Mouse (Mus musculus) megakaryocyte progenitor cell, adult 5-6 weeks (primary cell): Measurements from ENCODE around the gene Fkrp. TPM values are rescaled to one million over a fixed set of nuclear protein-coding genes. Genes with fewer than 3 reads are reported as not detected.
A peak's percentile ranks its signal among the peaks of the same experiment; 100 is the strongest.

Source experiments
- ATAC-seq: replicated peaks from 2 replicates; pipeline ENCODE4 v1.8.0; 2016; ENCODE audit warnings: mild to moderate bottlenecking, moderate TSS enrichment, inconsistent platforms; ENCODE audit not compliant: poor library complexity
- total RNA-seq, 2 experiments: library from RNA; stranded (forward) in 1 of 2; stranded (reverse) in 1 of 2; fragments of 157-497, 149-512 nt in 1 of 2; fragments of 200-1000 nt in 1 of 2; gene quantifications; 2 replicates each; pipeline versions ENCODE4 v1.2.3 to v1.2.4; 2015 to 2017

Gene Fkrp
- total RNA-seq (2015) (11.5 and 13.1 TPM in 2 replicates), total RNA-seq (2017) (9.8 and 14.3 TPM in 2 replicates)

GRCm38 (mm10) chr7:16816475-16817122 lies at the start of gene Fkrp:
Fkrp (minus strand) TSS chr7:16816732.
- peak; percentile 19; the same call in 1 of the 2 replicates for ATAC-seq

- ATAC-seq, result peak; percentile 74
These were observed 43.5 kb upstream of the Fkrp start for GRCm38 (mm10) chr7:16859902-16860651.

GRCm38 (mm10) chr7:16858336-16858735 lies 41.8 kb upstream of the Fkrp start:
- peak; percentile 81 for ATAC-seq

- ATAC-seq, result no peak
These were observed 36.8 kb upstream of the Fkrp start for GRCm38 (mm10) chr7:16853302-16853831.

GRCm38 (mm10) chr7:16851636-16852035 lies 35.1 kb upstream of the Fkrp start:
- no peak for ATAC-seq

- ATAC-seq, result peak; percentile 38; the same call in 1 of the 2 replicates
These were observed 32.0 kb upstream of the Fkrp start for GRCm38 (mm10) chr7:16848579-16848978.

GRCm38 (mm10) chr7:16847507-16847906 lies 31.0 kb upstream of the Fkrp start:
- no peak for ATAC-seq

GRCm38 (mm10) chr7:16846775-16847174 lies 30.2 kb upstream of the Fkrp start:
- ATAC-seq, result no peak

GRCm38 (mm10) chr7:16845820-16846167 lies 29.3 kb upstream of the Fkrp start:
- ATAC-seq, result no peak

- ATAC-seq, result 0 out of 2 replicates have a peak, but pooled peaks have one; percentile 2
These were observed 28.7 kb upstream of the Fkrp start for GRCm38 (mm10) chr7:16845072-16845819.

- ATAC-seq, result no peak
These were observed 28.2 kb upstream of the Fkrp start for GRCm38 (mm10) chr7:16844696-16845071.

- ATAC-seq, result no peak
These were observed 27.1 kb upstream of the Fkrp start for GRCm38 (mm10) chr7:16843441-16844171.

- peak; percentile 71 for ATAC-seq
These were observed 26.1 kb upstream of the Fkrp start, which contains the start of gene Prkd2 for GRCm38 (mm10) chr7:16842645-16843063. Prkd2 (plus strand) TSS chr7:16842902.

GRCm38 (mm10) chr7:16841561-16842560 lies 25.3 kb upstream of the Fkrp start:
- peak; percentile 52 for ATAC-seq

- ATAC-seq, result no peak
These were observed 24.5 kb upstream of the Fkrp start for GRCm38 (mm10) chr7:16841078-16841477.

- ATAC-seq, result no peak
These were observed 23.6 kb upstream of the Fkrp start for GRCm38 (mm10) chr7:16840109-16840491.

GRCm38 (mm10) chr7:16839427-16840108 lies 23.0 kb upstream of the Fkrp start:
- ATAC-seq, result no peak

- ATAC-seq, result no peak
These were observed 22.4 kb upstream of the Fkrp start for GRCm38 (mm10) chr7:16838804-16839426.
